Mouse (Mus musculus) spleen, postnatal 36 days (tissue): ENCODE results near the gene M6pr.

Experiments
- DNase-seq, 2 experiments: peaks; one replicate each; pipeline ENCODE4 v3.0.0; 2022; ENCODE audit warnings: low spot score in 2 of 2, mixed read lengths in 1 of 2

The M6pr gene

GRCm38 (mm10) chr6:122308505-122309393 is at the start of gene M6pr:
Gene M6pr (plus strand): TSS chr6:122308720.
- DNase-seq, result peak; percentile 97 to 98

GRCm38 (mm10) chr6:122262543-122262942 is 46.0 kb upstream of the M6pr start:
- DNase-seq, result no peak

- no peak for DNase-seq
Measured at GRCm38 (mm10) chr6:122268561-122268960, 40.0 kb upstream of the M6pr start.

- DNase-seq, result no peak
Measured at GRCm38 (mm10) chr6:122269170-122269569, 39.4 kb upstream of the M6pr start.

- no peak for DNase-seq
Measured at GRCm38 (mm10) chr6:122270152-122270551, 38.4 kb upstream of the M6pr start.

GRCm38 (mm10) chr6:122274546-122274945 is 34.0 kb upstream of the M6pr start:
- DNase-seq, result no peak

GRCm38 (mm10) chr6:122276565-122276964 is 32.0 kb upstream of the M6pr start:
- no peak for DNase-seq

GRCm38 (mm10) chr6:122282782-122283181 is 25.7 kb upstream of the M6pr start, which contains the start of gene Klrg1:
Gene Klrg1 (minus strand): TSS chr6:122282882.
- no peak for DNase-seq

- no peak for DNase-seq
Measured at GRCm38 (mm10) chr6:122283429-122283828, 25.1 kb upstream of the M6pr start.

- DNase-seq, result no peak
Measured at GRCm38 (mm10) chr6:122284304-122284703, 24.2 kb upstream of the M6pr start.

GRCm38 (mm10) chr6:122284823-122285222 is 23.7 kb upstream of the M6pr start:
- DNase-seq, result no peak

GRCm38 (mm10) chr6:122288263-122288662 is 20.3 kb upstream of the M6pr start:
- DNase-seq, result no peak

- DNase-seq, result no peak
Measured at GRCm38 (mm10) chr6:122289313-122289712, 19.2 kb upstream of the M6pr start.

GRCm38 (mm10) chr6:122290253-122290652 is 18.3 kb upstream of the M6pr start:
- no peak for DNase-seq

- no peak for DNase-seq
Measured at GRCm38 (mm10) chr6:122291264-122291663, 17.3 kb upstream of the M6pr start.

- DNase-seq, result no peak
Measured at GRCm38 (mm10) chr6:122291735-122292134, 16.8 kb upstream of the M6pr start.

GRCm38 (mm10) chr6:122292184-122292583 is 16.3 kb upstream of the M6pr start:
- no peak for DNase-seq

GRCm38 (mm10) chr6:122293121-122293520 is 15.4 kb upstream of the M6pr start:
- DNase-seq, result no peak

GRCm38 (mm10) chr6:122293796-122294195 is 14.7 kb upstream of the M6pr start:
- DNase-seq, result no peak

GRCm38 (mm10) chr6:122294290-122294689 is 14.2 kb upstream of the M6pr start:
- no peak for DNase-seq

- DNase-seq, result no peak
Measured at GRCm38 (mm10) chr6:122295242-122295641, 13.3 kb upstream of the M6pr start.

- DNase-seq, result no peak
Measured at GRCm38 (mm10) chr6:122296918-122297278, 11.6 kb upstream of the M6pr start.
